Mouse (Mus musculus) heart, adult 2 months (tissue): ENCODE data around the gene Zdhhc14.

Source experiments
- CTCF ChIP-seq: fragments of 200-600 bp; IDR thresholded peaks from 2 replicates; pipeline ENCODE4 v1.8.1; 2022; ENCODE audit warnings: antibody characterized with exemption, mild to moderate bottlenecking, moderate library complexity
- EP300 ChIP-seq: fragments of 200-500 bp; IDR thresholded peaks from 2 replicates; pipeline ENCODE4 v1.6.1; 2011; ENCODE audit warnings: low read depth, low read length, control low read depth; ENCODE audit not compliant: insufficient read depth
- POLR2A ChIP-seq: fragments of 200-500 bp; IDR thresholded peaks from 2 replicates; pipeline ENCODE4 v1.6.1; 2011; ENCODE audit warnings: mild to moderate bottlenecking, low read depth, low read length, control low read depth; ENCODE audit not compliant: insufficient read depth

- no peak for TF ChIP-seq EP300
- TF ChIP-seq CTCF = no peak
- TF ChIP-seq POLR2A = no peak
These were observed 15.7 kb downstream of the Zdhhc14 start for GRCm38 (mm10) chr17:5508030-5508429.
